Comparison of ENCODE assay signal across 19 mouse cellular contexts in the genomic region with DNA sequence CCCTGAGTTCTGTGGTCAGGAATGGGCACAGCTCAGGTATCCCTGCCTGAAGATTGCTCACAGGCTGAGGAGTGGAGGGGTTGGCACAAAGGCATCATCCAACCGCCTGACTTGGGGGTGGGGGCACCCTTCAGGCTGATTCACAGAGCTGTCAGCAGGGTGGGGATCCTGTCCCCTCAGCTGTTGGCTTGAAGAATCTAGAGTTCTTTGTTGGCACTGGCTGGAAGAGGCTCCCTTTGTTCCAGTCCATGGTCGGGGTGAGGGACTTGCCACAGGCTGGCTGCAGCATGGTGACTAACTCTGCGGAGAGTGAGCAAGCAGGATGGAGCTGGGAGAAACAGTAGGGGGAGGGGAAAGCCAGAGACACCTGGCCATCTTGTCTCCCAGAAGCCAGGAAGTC. TPM values are rescaled to one million over a fixed set of nuclear protein-coding genes. Genes with fewer than 3 reads are reported as not detected.
A peak's percentile ranks its signal among the peaks of the same experiment; 100 is the strongest.
DNase-seq lines count a peak whose midpoint lies in the region; ATAC-seq and TF ChIP-seq lines count a peak whose summit lies in the region.
"Had no signal": no experiment of that assay in that cellular context is flagged by ENCODE, and none has a peak within 500 bp of the region (broad histone marks: within the 10 kb centered on the region; RNA-seq: fewer than 3 reads in every experiment).

No protein-coding gene starts in this region.

- no peaks in the 10 kb centered on the region for H3K27me3 ChIP-seq in forebrain, embryonic 13.5 days
- no peaks in the 10 kb centered on the region for H3K27me3 ChIP-seq in forebrain, embryonic 14.5 days (replicated peaks; ENCODE audit: control insufficient read depth, insufficient read depth, low read length)
- no peaks in the 10 kb centered on the region for H3K27me3 ChIP-seq in stomach, embryonic 14.5 days (ENCODE audit: control insufficient read depth, insufficient read depth, low read length)
- H3K27me3 ChIP-seq in stomach, postnatal 0 days (ENCODE audit: control insufficient read depth, insufficient read depth, low read length), result no peaks in the 10 kb centered on the region
- H3K27me3 ChIP-seq in forebrain, embryonic 15.5 days, result no peaks in the 10 kb centered on the region
- no peaks in the 10 kb centered on the region for H3K27me3 ChIP-seq in thymus, adult 2 months (ENCODE audit: control insufficient read depth, insufficient read depth, low read length)

- H3K9ac ChIP-seq in forebrain, embryonic 13.5 days, result no peak overlapping the region
- no peak overlapping the region for H3K9ac ChIP-seq in forebrain, embryonic 14.5 days (ENCODE audit: low read length)
- H3K9ac ChIP-seq in stomach, embryonic 14.5 days (replicated peaks; ENCODE audit: low read depth, low read length), result no peak overlapping the region
- no peak overlapping the region for H3K9ac ChIP-seq in stomach, postnatal 0 days (ENCODE audit: low read length)
- H3K9ac ChIP-seq in forebrain, embryonic 15.5 days (replicated peaks), result no peak overlapping the region
- H3K9ac ChIP-seq: heart, embryonic 12.5 days; lung, embryonic 15.5 days had no signal

- H3K9me3 ChIP-seq in forebrain, embryonic 13.5 days (replicated peaks), result no peaks in the 10 kb centered on the region
- H3K9me3 ChIP-seq in forebrain, embryonic 14.5 days (replicated peaks; ENCODE audit: control insufficient read depth, low read length), result no peaks in the 10 kb centered on the region
- no peaks in the 10 kb centered on the region for H3K9me3 ChIP-seq in stomach, embryonic 14.5 days (ENCODE audit: control insufficient read depth, low read depth, low read length)
- no peaks in the 10 kb centered on the region for H3K9me3 ChIP-seq in stomach, postnatal 0 days (ENCODE audit: control insufficient read depth, low read length)
- no peaks in the 10 kb centered on the region for H3K9me3 ChIP-seq in forebrain, embryonic 15.5 days
- H3K9me3 ChIP-seq: heart, embryonic 12.5 days; lung, embryonic 15.5 days; megakaryocyte, embryonic 14.5 days had no signal

- 0 out of 2 replicates have a peak, but pooled peaks have one; percentile 48 for ATAC-seq in forebrain, embryonic 13.5 days
- no peak for ATAC-seq in forebrain, embryonic 14.5 days
- ATAC-seq in stomach, embryonic 14.5 days (ENCODE audit: insufficient number of reproducible peaks, insufficient read depth, low FRiP score, low read depth), result no peak
- no peak for ATAC-seq in stomach, postnatal 0 days (ENCODE audit: low FRiP score, low TSS enrichment)
- ATAC-seq in forebrain, embryonic 15.5 days (replicated peaks), result peak; percentile 51; the same call in 1 of the 2 replicates

- no peak for TF ChIP-seq CTCF in stomach, postnatal 0 days (IDR thresholded peaks at IDR 0.05; ENCODE audit: low read depth)
- TF ChIP-seq CTCF in thymus, adult 2 months (IDR thresholded peaks at IDR 0.05; ENCODE audit: borderline replicate concordance, control insufficient read depth, extremely low read depth, insufficient read depth, low read length, poor library complexity), result no peak

- H3K36me3 ChIP-seq in forebrain, embryonic 13.5 days (ENCODE audit: poor library complexity, severe bottlenecking), result no peaks in the 10 kb centered on the region
- no peaks in the 10 kb centered on the region for H3K36me3 ChIP-seq in forebrain, embryonic 14.5 days (ENCODE audit: control insufficient read depth, insufficient read depth, low read length)
- no peaks in the 10 kb centered on the region for H3K36me3 ChIP-seq in stomach, embryonic 14.5 days (ENCODE audit: control insufficient read depth, insufficient read depth, low read length)
- no peaks in the 10 kb centered on the region for H3K36me3 ChIP-seq in stomach, postnatal 0 days (ENCODE audit: control insufficient read depth, insufficient read depth, low read length)
- H3K36me3 ChIP-seq in forebrain, embryonic 15.5 days, result no peaks in the 10 kb centered on the region
- H3K36me3 ChIP-seq in thymus, adult 2 months (ENCODE audit: control insufficient read depth, insufficient read depth, low read length), result no peaks in the 10 kb centered on the region
- H3K36me3 ChIP-seq: G1E; heart, embryonic 12.5 days; lung, embryonic 15.5 days had no signal

- TF ChIP-seq EP300 in stomach, postnatal 0 days (optimal IDR thresholded peaks at IDR 0.05), result no peak

- H3K4me2 ChIP-seq in forebrain, embryonic 13.5 days, result no peak overlapping the region
- no peak overlapping the region for H3K4me2 ChIP-seq in forebrain, embryonic 14.5 days (ENCODE audit: low read length)
- no peak overlapping the region for H3K4me2 ChIP-seq in stomach, embryonic 14.5 days (replicated peaks; ENCODE audit: low read depth, low read length)
- no peak overlapping the region for H3K4me2 ChIP-seq in stomach, postnatal 0 days (replicated peaks; ENCODE audit: low read depth)
- H3K4me2 ChIP-seq in forebrain, embryonic 15.5 days (replicated peaks), result no peak overlapping the region
- H3K4me2 ChIP-seq: heart, embryonic 12.5 days; liver, embryonic 11.5 days; lung, embryonic 15.5 days had no signal

- peaks cover 15% of the 10 kb centered on the region for H3K4me1 ChIP-seq in forebrain, embryonic 13.5 days
- H3K4me1 ChIP-seq in forebrain, embryonic 14.5 days (ENCODE audit: control insufficient read depth, insufficient read depth, low read length), result 0 out of 2 replicates have a peak, but pooled peaks cover 3% of the 10 kb centered on the region
- H3K4me1 ChIP-seq in stomach, embryonic 14.5 days (ENCODE audit: control insufficient read depth, insufficient read depth, low read length), result peaks cover 14% of the 10 kb centered on the region
- H3K4me1 ChIP-seq in stomach, postnatal 0 days (replicated peaks; ENCODE audit: control insufficient read depth, insufficient read depth), result no peaks in the 10 kb centered on the region
- peaks cover 11% of the 10 kb centered on the region; the same call in 1 of the 2 replicates for H3K4me1 ChIP-seq in forebrain, embryonic 15.5 days
- H3K4me1 ChIP-seq in thymus, adult 2 months (replicated peaks; ENCODE audit: control insufficient read depth, insufficient read depth, low read length), result no peaks in the 10 kb centered on the region
- H3K4me1 ChIP-seq: lung, embryonic 15.5 days; megakaryocyte, embryonic 14.5 days had no signal

- no peak for TF ChIP-seq POLR2A in thymus, adult 2 months (IDR thresholded peaks at IDR 0.05; ENCODE audit: control insufficient read depth, extremely low read depth, insufficient read depth, low read length, poor library complexity)

- no peak overlapping the region for H3K4me3 ChIP-seq in forebrain, embryonic 13.5 days
- H3K4me3 ChIP-seq in forebrain, embryonic 14.5 days (ENCODE audit: low read depth, low read length), result no peak overlapping the region
- H3K4me3 ChIP-seq in stomach, embryonic 14.5 days (ENCODE audit: low read depth, low read length), result no peak overlapping the region
- H3K4me3 ChIP-seq in stomach, postnatal 0 days (ENCODE audit: low read depth, low read length), result no peak overlapping the region
- no peak overlapping the region for H3K4me3 ChIP-seq in forebrain, embryonic 15.5 days
- no peak overlapping the region for H3K4me3 ChIP-seq in thymus, adult 2 months (ENCODE audit: control insufficient read depth, insufficient read depth, low read length)
- H3K4me3 ChIP-seq: heart, embryonic 12.5 days; lung, embryonic 15.5 days; megakaryocyte, embryonic 14.5 days had no signal

- H3K27ac ChIP-seq in forebrain, embryonic 13.5 days, result no peak overlapping the region; the same call in 1 of the 2 replicates
- no peak overlapping the region for H3K27ac ChIP-seq in forebrain, embryonic 14.5 days (ENCODE audit: low read depth, low read length)
- peak overlapping the region; percentile 7; the same call in 1 of the 2 replicates for H3K27ac ChIP-seq in stomach, embryonic 14.5 days (ENCODE audit: low read length)
- H3K27ac ChIP-seq in stomach, postnatal 0 days (replicated peaks), result no peak overlapping the region
- no peak overlapping the region for H3K27ac ChIP-seq in forebrain, embryonic 15.5 days (replicated peaks)
- no peak overlapping the region for H3K27ac ChIP-seq in thymus, adult 2 months (ENCODE audit: control insufficient read depth, insufficient read depth, low read length)
- H3K27ac ChIP-seq: lung, embryonic 15.5 days had no signal

- WGBS in forebrain, embryonic 13.5 days, result 30% methylated on average over 3 of the region's 3 CpGs
- 34% methylated on average over 3 of the region's 3 CpGs for WGBS in forebrain, embryonic 14.5 days
- WGBS in stomach, embryonic 14.5 days, result 56% methylated on average over 3 of the region's 3 CpGs
- 60% methylated on average over 3 of the region's 3 CpGs for WGBS in stomach, postnatal 0 days
- WGBS in forebrain, embryonic 15.5 days, result 35% methylated on average over 3 of the region's 3 CpGs
- 72% methylated on average over 3 of the region's 3 CpGs for WGBS in thymus, adult 2 months

- DNase-seq in forebrain, embryonic 14.5 days (ENCODE audit: low spot score), result no peak
- no peak for DNase-seq in stomach, postnatal 0 days (ENCODE audit: low spot score)
- no peak for DNase-seq in B cell, adult 2 months
- no peak for DNase-seq in thymus, adult 2 months
- DNase-seq in adrenal gland, postnatal 36 days, result no peak
- DNase-seq: cerebellum, adult 18-20 months; layer of hippocampus, adult 9-11 months; right cerebral cortex, adult 18-20 months had no signal

RNA-seq across cellular contexts. Expression of gene Iqca, which starts 11.1 kb away (rescaled TPM):
- 0.62 and 0.93 TPM in 2 replicates for polyA plus RNA-seq in forebrain, embryonic 13.5 days (2015; fragmentation: Nextera tagmentation; extraction: Ambion mirVana)
- 0.95 and 0.99 TPM in 2 replicates for polyA plus RNA-seq in forebrain, embryonic 14.5 days (2014; fragmentation: Nextera tagmentation; extraction: Ambion mirVana)
- not detected in 2 replicates for polyA plus RNA-seq in stomach, embryonic 14.5 days (2014; fragmentation: Nextera tagmentation; extraction: Ambion mirVana)
- 0.06 TPM in 1 of 2 replicates, not detected in the other for polyA plus RNA-seq in stomach, postnatal 0 days (2015; fragmentation: Nextera tagmentation; extraction: Ambion mirVana)
- 0.52 and 1.3 TPM in 2 replicates for polyA plus RNA-seq in forebrain, embryonic 15.5 days (2015; fragmentation: Nextera tagmentation; extraction: Ambion mirVana)
- 0.14 TPM in 1 of 2 replicates, not detected in the other for polyA plus RNA-seq in thymus, adult 2 months (2012; rRNA removed)
- not detected for total RNA-seq in adrenal gland, postnatal 36 days (2021)
- total RNA-seq: gastrocnemius, postnatal 4 days; hematopoietic stem cell, adult 5-6 weeks had no signal
- polyA plus RNA-seq: G1E; heart, embryonic 12.5 days; liver, embryonic 11.5 days; spleen, adult 2 months had no signal

RNA-seq across cellular contexts. Expression of gene Ackr3, which starts 39.5 kb away (rescaled TPM):
- polyA plus RNA-seq in forebrain, embryonic 13.5 days (2015; fragmentation: Nextera tagmentation; extraction: Ambion mirVana), result 28.5 and 29.1 TPM in 2 replicates
- 33.5 and 40.2 TPM in 2 replicates for polyA plus RNA-seq in forebrain, embryonic 14.5 days (2014; fragmentation: Nextera tagmentation; extraction: Ambion mirVana)
- 34.3 and 37.0 TPM in 2 replicates for polyA plus RNA-seq in stomach, embryonic 14.5 days (2014; fragmentation: Nextera tagmentation; extraction: Ambion mirVana)
- polyA plus RNA-seq in stomach, postnatal 0 days (2015; fragmentation: Nextera tagmentation; extraction: Ambion mirVana), result 14.6 and 15.6 TPM in 2 replicates
- polyA plus RNA-seq in forebrain, embryonic 15.5 days (2015; fragmentation: Nextera tagmentation; extraction: Ambion mirVana), result 23.7 and 23.8 TPM in 2 replicates
- polyA plus RNA-seq in thymus, adult 2 months (2012; rRNA removed), result 17.1 and 24.7 TPM in 2 replicates
- 100 to 1,000 TPM; 131 to 146 TPM for total RNA-seq in adrenal gland, postnatal 36 days (2021)
- polyA plus RNA-seq: G1E had no signal

Comparison
In these comparisons a context has a peak if more than half of its experiments do, and no peak if none do; other contexts are left out.
1. ATAC-seq: peak in forebrain, embryonic 13.5 days (single experiment) and forebrain, embryonic 15.5 days (single experiment); none in forebrain, embryonic 14.5 days (single experiment), stomach, embryonic 14.5 days (single experiment) and stomach, postnatal 0 days (single experiment).